In the genomic region with DNA sequence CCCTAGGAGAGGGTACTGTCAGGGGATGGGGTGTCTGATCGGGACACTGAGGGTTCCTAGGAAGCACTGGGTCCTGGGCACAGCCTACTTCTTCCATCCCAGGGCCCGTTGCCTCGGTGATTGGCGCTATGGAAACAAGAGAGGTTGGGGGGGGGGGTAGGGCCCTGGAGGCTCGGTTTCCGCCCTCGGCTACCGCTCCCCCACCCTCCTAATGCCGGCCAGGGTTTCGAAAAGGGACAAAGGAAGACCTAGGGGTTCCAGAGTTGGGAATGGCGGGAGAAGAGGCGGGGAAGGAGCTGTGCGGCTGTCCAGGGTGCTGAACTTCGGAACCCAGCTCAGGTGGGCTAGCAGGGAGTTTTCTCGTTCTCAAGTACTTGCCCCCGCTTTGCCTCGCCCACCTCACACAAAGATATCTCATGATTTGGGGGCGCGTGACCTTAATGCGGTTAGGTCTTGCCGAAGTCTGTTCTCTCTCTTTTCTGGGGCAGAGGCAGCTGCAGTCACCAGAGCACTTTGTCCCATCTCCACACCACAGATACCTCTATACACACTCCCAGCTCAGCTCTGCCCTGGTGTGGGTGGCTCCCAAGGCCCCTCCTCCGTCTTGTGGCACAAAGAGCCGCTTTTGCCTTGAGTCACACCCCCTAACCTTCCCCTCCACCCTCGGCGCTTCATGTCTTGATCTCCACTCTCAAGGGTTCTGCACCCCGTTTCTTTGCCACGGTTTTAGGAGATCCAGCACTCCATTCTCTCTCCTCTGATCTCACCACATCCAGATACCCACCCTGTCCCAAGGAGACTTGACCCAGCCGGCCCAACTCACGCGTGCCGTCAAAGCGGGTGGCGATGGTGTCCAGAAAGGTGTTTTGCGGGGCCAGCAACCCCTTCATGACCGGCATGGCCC, we compare ENCODE assay signal across 7 mouse cellular contexts. TPM values are rescaled to one million over a fixed set of nuclear protein-coding genes. Genes with fewer than 3 reads are reported as not detected.
A peak's percentile ranks its signal among the peaks of the same experiment; 100 is the strongest.
DNase-seq lines count a peak whose midpoint lies in the region; ATAC-seq lines count a peak whose summit lies in the region.

No protein-coding gene starts in this region.

- peak; percentile 60; the same call in 1 of the 2 replicates for ATAC-seq in hindbrain, embryonic 11.5 days (ENCODE audit: low FRiP score)
- ATAC-seq in liver, embryonic 12.5 days: no peak

- peak overlapping the region; percentile 64 for H3K9ac ChIP-seq in hindbrain, embryonic 11.5 days (ENCODE audit: low read depth, low read length)
- no peak overlapping the region for H3K9ac ChIP-seq in liver, embryonic 12.5 days

- H3K4me2 ChIP-seq in hindbrain, embryonic 11.5 days (replicated peaks; ENCODE audit: low read depth, low read length): peak overlapping the region; percentile 87
- H3K4me2 ChIP-seq in liver, embryonic 12.5 days: peak overlapping the region; percentile 78

- peaks cover 6% of the 10 kb centered on the region for H3K4me1 ChIP-seq in hindbrain, embryonic 11.5 days (replicated peaks; ENCODE audit: control insufficient read depth, insufficient read depth, low read length)
- peaks cover 29% of the 10 kb centered on the region for H3K4me1 ChIP-seq in liver, embryonic 12.5 days

- WGBS in hindbrain, embryonic 11.5 days: under 1% methylated on average over 32 of the region's 35 CpGs
- WGBS in liver, embryonic 12.5 days (ENCODE audit: insufficient replicate concordance): 5% methylated on average over 35 of the region's 35 CpGs

- no peaks in the 10 kb centered on the region for H3K9me3 ChIP-seq in hindbrain, embryonic 11.5 days (ENCODE audit: control insufficient read depth, low read length)
- no peaks in the 10 kb centered on the region for H3K9me3 ChIP-seq in liver, embryonic 12.5 days (replicated peaks)

- H3K27me3 ChIP-seq in hindbrain, embryonic 11.5 days (ENCODE audit: control insufficient read depth, insufficient read depth, low read length): peaks cover 18% of the 10 kb centered on the region
- H3K27me3 ChIP-seq in liver, embryonic 12.5 days (replicated peaks): peaks cover 91% of the 10 kb centered on the region

- peak; percentile 50 for DNase-seq in urinary bladder, postnatal 25 days (ENCODE audit: low spot score)
- DNase-seq in urinary bladder, postnatal 4 days (ENCODE audit: low spot score in 2 of 2): no peak
- peak; percentile 57 for DNase-seq in embryo, embryonic 11.5 days (ENCODE audit: low read depth, low spot score)
- peak; percentile 79 for DNase-seq in hindbrain, embryonic 11.5 days (ENCODE audit: low spot score)
- DNase-seq in neural tube, embryonic 10.5 days (ENCODE audit: extremely low spot score, low spot score): peak; percentile 80
- no peak for DNase-seq in layer of hippocampus, postnatal 14 days (ENCODE audit: low spot score in 2 of 2)

- H3K27ac ChIP-seq in hindbrain, embryonic 11.5 days (ENCODE audit: low read depth, low read length): peak overlapping the region; percentile 1; the same call in 1 of the 2 replicates
- H3K27ac ChIP-seq in liver, embryonic 12.5 days: no peak overlapping the region

- no peaks in the 10 kb centered on the region for H3K36me3 ChIP-seq in hindbrain, embryonic 11.5 days (ENCODE audit: control insufficient read depth, insufficient read depth, low read length)
- no peaks in the 10 kb centered on the region for H3K36me3 ChIP-seq in liver, embryonic 12.5 days

- H3K4me3 ChIP-seq in hindbrain, embryonic 11.5 days (ENCODE audit: low read depth, low read length): peak overlapping the region; percentile 45
- H3K4me3 ChIP-seq in liver, embryonic 12.5 days: peak overlapping the region; percentile 47

RNA-seq across cellular contexts. Expression of gene Kcnh4, which starts 0.8 kb away (rescaled TPM):
- 3.8 and 5.7 TPM in 2 replicates for polyA plus RNA-seq in hindbrain, embryonic 11.5 days (2014; fragmentation: Nextera tagmentation; extraction: Ambion mirVana)
- polyA plus RNA-seq in liver, embryonic 12.5 days (2016; fragmentation: Nextera tagmentation; extraction: Ambion mirVana): not detected in 2 replicates
- total RNA-seq in layer of hippocampus, postnatal 14 days (2021): 1 to 10 TPM; 1.0 to 1.3 TPM

RNA-seq across cellular contexts. Expression of gene Hcrt, which starts 3.8 kb away (rescaled TPM):
- polyA plus RNA-seq in hindbrain, embryonic 11.5 days (2014; fragmentation: Nextera tagmentation; extraction: Ambion mirVana): not detected in 2 replicates
- polyA plus RNA-seq in liver, embryonic 12.5 days (2016; fragmentation: Nextera tagmentation; extraction: Ambion mirVana): not detected in 2 replicates
- total RNA-seq in layer of hippocampus, postnatal 14 days (2021): not detected

RNA-seq across cellular contexts. Expression of gene Ghdc, which starts 11.8 kb away (rescaled TPM):
- 1.1 and 2.1 TPM in 2 replicates for polyA plus RNA-seq in hindbrain, embryonic 11.5 days (2014; fragmentation: Nextera tagmentation; extraction: Ambion mirVana)
- polyA plus RNA-seq in liver, embryonic 12.5 days (2016; fragmentation: Nextera tagmentation; extraction: Ambion mirVana): 2.1 and 2.4 TPM in 2 replicates
- total RNA-seq in layer of hippocampus, postnatal 14 days (2021): 1 to 10 TPM; 7.0 to 8.7 TPM

RNA-seq across cellular contexts. Expression of gene Rab5c, which starts 20.9 kb away (rescaled TPM):
- polyA plus RNA-seq in hindbrain, embryonic 11.5 days (2014; fragmentation: Nextera tagmentation; extraction: Ambion mirVana): 76.6 and 87.5 TPM in 2 replicates
- polyA plus RNA-seq in liver, embryonic 12.5 days (2016; fragmentation: Nextera tagmentation; extraction: Ambion mirVana): 15.9 and 18.1 TPM in 2 replicates
- 100 to 1,000 TPM; 145 to 150 TPM for total RNA-seq in layer of hippocampus, postnatal 14 days (2021)

RNA-seq across cellular contexts. Expression of gene Hspb9, which starts 45.3 kb away (rescaled TPM):
- 0.50 and 0.82 TPM in 2 replicates for polyA plus RNA-seq in hindbrain, embryonic 11.5 days (2014; fragmentation: Nextera tagmentation; extraction: Ambion mirVana)
- polyA plus RNA-seq in liver, embryonic 12.5 days (2016; fragmentation: Nextera tagmentation; extraction: Ambion mirVana): 0.29 and 0.33 TPM in 2 replicates
- total RNA-seq in layer of hippocampus, postnatal 14 days (2021): not detected

Comparison
In these comparisons a context has a peak if more than half of its experiments do, and no peak if none do; other contexts are left out.
1. DNase-seq: peak in urinary bladder, postnatal 25 days (single experiment), embryo, embryonic 11.5 days (single experiment), hindbrain, embryonic 11.5 days (single experiment) and neural tube, embryonic 10.5 days (single experiment); none in urinary bladder, postnatal 4 days (0 of 2) and layer of hippocampus, postnatal 14 days (0 of 2).